Mouse (Mus musculus) liver, embryonic 14.5 days (tissue): ENCODE measurements around the gene Nfxl1. TPM values are rescaled to one million over a fixed set of nuclear protein-coding genes. Genes with fewer than 3 reads are reported as not detected.

Experiments used
- ATAC-seq: fragments of 200-750 bp; cut with Nextera tagmentation; 2 replicates; pipeline ENCODE4 v1.8.0; 2017; ENCODE audit warnings: moderate number of reproducible peaks, mild to moderate bottlenecking, moderate library complexity; ENCODE audit not compliant: insufficient read depth
- DNase-seq, 3 experiments: peaks; one replicate each; pipeline ENCODE4 v3.0.0-alpha.2; 2012 to 2013; ENCODE audit warnings: low read depth in 3 of 3, low spot score in 3 of 3
- H3K27ac ChIP-seq: fragments of 300-500 bp; sonication (generic); 2 replicates; pipeline ENCODE4 v1.5.1; 2014; ENCODE audit warnings: moderate library complexity, mild to moderate bottlenecking, control low read depth, inconsistent platforms
- H3K27me3 ChIP-seq: fragments of 300-500 bp; sonication (generic); 2 replicates; pipeline ENCODE4 v1.6.1; 2014; ENCODE audit warnings: mild to moderate bottlenecking, low read length, moderate library complexity; ENCODE audit not compliant: control insufficient read depth, insufficient read depth
- H3K36me3 ChIP-seq: fragments of 300-500 bp; sonication (generic); replicated peaks from 2 replicates; pipeline ENCODE4 v1.6.1; 2014; ENCODE audit warnings: low read depth; ENCODE audit not compliant: control insufficient read depth, insufficient read depth
- H3K4me1 ChIP-seq, 2 experiments: fragments of 200-500 bp in 1 of 2; fragments of 300-500 bp in 1 of 2; sonication (generic) in 1 of 2; replicated peaks; 2 replicates each; pipeline ENCODE4 v1.6.1; 2012 to 2014; ENCODE audit warnings: antibody characterized with exemption in 1 of 2, inconsistent platforms in 1 of 2, low read length in 1 of 2; ENCODE audit not compliant: control insufficient read depth in 2 of 2, insufficient read depth in 2 of 2
- H3K4me2 ChIP-seq: fragments of 300-500 bp; sonication (generic); 2 replicates; pipeline ENCODE4 v1.6.1; 2014; ENCODE audit warnings: low read depth, mild to moderate bottlenecking, control low read depth, moderate library complexity
- H3K4me3 ChIP-seq, 2 experiments: fragments of 200-500 bp in 1 of 2; fragments of 300-500 bp in 1 of 2; sonication (generic) in 1 of 2; 2 replicates each; pipeline ENCODE4 v1.5.1; 2012 to 2014; ENCODE audit warnings: low read depth in 2 of 2, low read length in 2 of 2, mild to moderate bottlenecking in 2 of 2, control low read depth in 1 of 2, inconsistent platforms in 1 of 2, moderate library complexity in 1 of 2; ENCODE audit not compliant: insufficient read depth in 1 of 2
- H3K9ac ChIP-seq: fragments of 300-500 bp; sonication (generic); replicated peaks from 2 replicates; pipeline ENCODE4 v1.6.1; 2014; ENCODE audit warnings: mild to moderate bottlenecking, control low read depth, moderate library complexity
- H3K9me3 ChIP-seq: fragments of 300-500 bp; sonication (generic); 2 replicates; pipeline ENCODE4 v1.6.1; 2016; ENCODE audit warnings: low read length, mixed read lengths; ENCODE audit not compliant: control insufficient read depth
- CTCF ChIP-seq: IDR thresholded peaks from 2 replicates; pipeline ENCODE4 v1.5.1; 2016; ENCODE audit warnings: antibody characterized with exemption, low read depth, control low read depth
- EP300 ChIP-seq: IDR thresholded peaks from 2 replicates; pipeline ENCODE4 v1.6.1; 2016; ENCODE audit warnings: antibody characterized with exemption, low read depth
- WGBS: fragments of 180-500 bp; shearing (Covaris S2); extraction: QIAGEN DNeasy Blood & Tissue Kit; methylation state at CpG from one replicate; pipeline ENCODE4 v1.1.7; 2014; ENCODE audit not compliant: insufficient replicate concordance; 5-methylcytosine and 5-hydroxymethylcytosine counted together
- polyA plus RNA-seq, 2 experiments: library from polyadenylated mRNA; depleted of rRNA in 1 of 2; stranded (reverse) in 1 of 2; unstranded in 1 of 2; fragments of >200 nt; fragmentation: Nextera tagmentation in 1 of 2; extraction: Ambion mirVana in 1 of 2; gene quantifications; 2 replicates each; pipeline versions ENCODE4 v1.2.1 to v1.2.3; 2012 to 2014

The Nfxl1 gene
- polyA plus RNA-seq, 2 experiments = 6.8 to 7.0 TPM

DNA sequence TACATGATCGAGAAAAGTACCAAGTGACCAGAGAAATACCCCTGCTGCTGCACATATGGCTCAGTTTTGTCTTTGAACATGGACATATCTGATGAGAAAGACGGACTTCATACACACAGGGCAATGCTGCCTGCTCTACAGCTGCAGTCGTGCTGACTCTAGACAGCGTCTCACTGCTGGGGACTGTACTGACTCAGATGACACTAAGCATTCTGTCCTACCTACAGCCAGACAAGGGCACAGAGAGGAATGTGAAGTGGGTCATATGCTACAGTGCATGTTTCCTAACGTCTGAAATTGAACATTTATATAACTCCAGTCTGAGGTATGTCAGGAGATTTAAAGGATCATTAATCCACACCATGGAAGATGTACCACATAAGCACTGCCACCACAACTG, 45.7 kb downstream of the Nfxl1 start:
- H3K27ac ChIP-seq = no peak overlapping the region
- no peaks in the 10 kb centered on the region for H3K4me1 ChIP-seq
- no peaks in the 10 kb centered on the region for H3K9me3 ChIP-seq
- 78% methylated on average over 5 of the region's 5 CpGs for WGBS
- no peak overlapping the region for H3K4me3 ChIP-seq
- ATAC-seq (no peak), DNase-seq (no peak)
- H3K36me3 ChIP-seq = peaks cover 9% of the 10 kb centered on the region; the same call in 1 of the 2 replicates
- no peak overlapping the region for H3K4me2 ChIP-seq
- H3K27me3 ChIP-seq = no peaks in the 10 kb centered on the region
- H3K9ac ChIP-seq = no peak overlapping the region
- TF ChIP-seq CTCF = no peak
- TF ChIP-seq EP300 = no peak

DNA sequence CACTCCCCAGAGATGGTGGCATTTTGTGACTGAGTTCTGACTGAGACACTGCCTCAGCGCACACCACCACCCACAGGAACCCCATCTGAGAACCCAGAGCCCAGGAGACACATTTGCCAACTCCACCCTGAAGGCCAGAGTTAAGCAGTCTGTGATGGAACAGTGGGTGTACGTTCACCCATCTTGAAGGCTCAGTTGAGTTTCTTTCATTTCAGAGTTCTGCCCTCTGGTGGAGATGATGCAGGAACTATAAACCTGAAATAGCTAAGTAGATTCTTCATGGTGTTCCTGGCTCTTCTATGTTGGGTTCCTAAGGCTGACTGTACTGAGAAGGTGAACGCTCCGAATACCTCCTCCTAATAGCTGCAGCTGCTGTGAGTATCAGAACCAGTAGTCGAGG, 53.7 kb downstream of the Nfxl1 start:
- no peaks in the 10 kb centered on the region for H3K9me3 ChIP-seq

DNA sequence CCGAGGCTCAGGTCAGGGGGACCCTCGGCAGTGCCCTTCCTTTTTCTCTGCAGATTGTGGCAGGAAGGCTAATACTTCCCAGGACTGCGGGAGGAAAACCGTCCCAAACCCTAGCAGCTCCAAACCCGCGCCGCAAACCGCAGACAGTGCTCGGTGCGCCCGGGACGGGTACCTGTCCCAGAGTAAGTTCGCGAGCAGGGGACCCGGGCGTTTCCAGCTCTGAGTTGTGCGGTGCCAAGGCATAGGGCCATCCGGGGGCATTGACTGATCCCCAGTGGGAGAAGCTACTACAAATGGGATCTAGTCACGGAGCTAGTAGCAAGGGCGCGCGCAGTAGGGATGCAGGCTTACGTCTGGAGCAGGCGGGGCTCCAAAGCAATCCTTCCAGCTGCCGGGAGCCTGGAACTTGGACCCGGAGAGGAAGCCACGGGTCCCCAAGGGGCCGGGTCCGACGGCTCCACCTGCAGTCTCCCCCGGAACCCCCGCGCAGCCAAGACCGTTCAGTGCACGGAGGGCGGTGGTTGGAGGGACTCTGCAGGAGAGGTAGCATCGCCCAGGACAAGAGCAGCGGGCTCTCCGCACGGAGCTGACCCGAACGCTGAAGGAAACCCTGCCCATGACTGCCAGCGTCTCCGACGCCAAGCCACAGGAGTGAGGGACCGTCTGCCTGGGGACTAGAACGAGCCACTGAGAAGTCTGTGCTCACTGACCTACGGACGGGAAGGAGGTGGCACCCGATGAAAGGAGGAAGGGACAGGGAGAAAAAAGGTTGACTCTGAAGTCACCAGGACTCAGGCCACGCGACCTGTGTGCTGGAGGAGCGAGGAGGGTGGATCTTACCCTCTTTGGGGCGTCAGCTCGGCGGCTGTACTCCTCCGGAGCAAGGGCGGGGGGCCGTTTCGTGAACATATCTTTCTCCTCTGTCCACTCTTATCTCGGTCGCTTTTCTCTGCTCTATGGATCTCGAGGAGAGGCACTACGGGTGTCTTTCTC, 55.7 kb downstream of the Nfxl1 start, which contains the start of gene Corin:
TSS of gene Corin (minus strand) at position 943 of the 993 bp plus-strand sequence.
- H3K9me3 ChIP-seq = no peaks in the 10 kb centered on the region
- H3K36me3 ChIP-seq = no peaks in the 10 kb centered on the region
- TF ChIP-seq EP300 (no peak), CTCF (no peak)
- WGBS = 2% methylated on average over 64 of the region's 64 CpGs
- H3K27ac ChIP-seq = no peak within 1 kb of the TSS
- H3K4me1 ChIP-seq = no peaks in the 10 kb centered on the region
- DNase-seq = no peak
- no peak within 1 kb of the TSS for H3K9ac ChIP-seq
- ATAC-seq = no peak
- peak within 1 kb of the TSS in 1 of 2 experiments; percentile 10; a peak in 1 of 4 replicates for H3K4me3 ChIP-seq
- H3K4me2 ChIP-seq = peak within 1 kb of the TSS; percentile 40
- peaks cover 19% of the 10 kb centered on the region for H3K27me3 ChIP-seq

More for the DNA sequence above, 53.7 kb downstream of the Nfxl1 start:
- no peak for DNase-seq
- H3K27ac ChIP-seq = no peak overlapping the region
- no peak overlapping the region for H3K4me3 ChIP-seq
- 60% methylated on average over 5 of the region's 5 CpGs for WGBS
- H3K9ac ChIP-seq = no peak overlapping the region
- ATAC-seq = no peak
- no peaks in the 10 kb centered on the region for H3K4me1 ChIP-seq
- peaks cover 19% of the 10 kb centered on the region for H3K27me3 ChIP-seq
- no peaks in the 10 kb centered on the region for H3K36me3 ChIP-seq
- TF ChIP-seq EP300 (no peak), CTCF (peak; percentile 25)
- no peak overlapping the region for H3K4me2 ChIP-seq

DNA sequence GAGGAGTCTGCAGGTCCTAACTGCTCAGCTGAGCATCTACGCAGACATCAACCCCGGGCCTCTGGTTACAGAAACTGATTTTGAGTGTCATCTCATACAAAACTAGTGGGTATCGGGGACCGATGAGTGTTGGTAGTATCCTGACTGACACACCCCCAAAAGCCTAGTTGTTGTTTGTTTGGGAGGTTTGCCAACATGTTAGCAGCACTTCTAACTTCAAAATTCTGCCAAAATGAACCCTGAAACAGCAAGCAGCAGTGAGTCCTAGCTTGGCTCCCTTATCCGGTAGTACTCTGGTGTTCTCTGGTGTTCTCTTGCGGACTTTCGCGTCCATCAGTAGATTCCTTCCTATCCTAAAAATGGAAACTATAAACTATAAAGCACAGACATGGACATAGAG, 56.7 kb downstream of the Nfxl1 start:
- H3K9me3 ChIP-seq = no peaks in the 10 kb centered on the region
- H3K4me1 ChIP-seq = no peaks in the 10 kb centered on the region
- H3K36me3 ChIP-seq = no peaks in the 10 kb centered on the region
- no peak overlapping the region for H3K27ac ChIP-seq
- H3K9ac ChIP-seq = no peak overlapping the region
- peaks cover 19% of the 10 kb centered on the region for H3K27me3 ChIP-seq
- DNase-seq (no peak), ATAC-seq (no peak)
- WGBS = 69% methylated on average over 8 of the region's 8 CpGs
- no peak overlapping the region for H3K4me2 ChIP-seq
- H3K4me3 ChIP-seq = no peak overlapping the region
- TF ChIP-seq EP300 (no peak), CTCF (no peak)

DNA sequence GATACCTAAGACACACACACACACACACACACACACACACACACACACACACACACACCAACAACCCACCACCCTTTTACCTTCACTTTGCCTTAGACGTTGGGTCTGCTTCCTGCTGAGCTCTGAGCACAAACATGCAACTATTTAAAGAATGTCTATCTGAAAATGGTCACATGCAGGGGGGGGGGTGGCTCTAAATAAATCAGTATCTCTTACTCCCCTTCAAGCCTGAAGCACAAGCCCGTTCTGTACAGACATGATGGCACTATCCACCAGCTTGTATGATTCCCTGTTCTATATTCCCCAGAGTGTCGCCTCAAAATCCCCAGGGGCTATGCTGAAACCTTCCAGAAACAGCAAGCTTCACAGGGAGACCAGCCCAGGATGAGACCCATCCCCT, 57.7 kb downstream of the Nfxl1 start:
- DNase-seq (no peak), ATAC-seq (no peak)
- peaks cover 19% of the 10 kb centered on the region for H3K27me3 ChIP-seq
- no peak overlapping the region for H3K9ac ChIP-seq
- H3K27ac ChIP-seq = no peak overlapping the region
- no peaks in the 10 kb centered on the region for H3K36me3 ChIP-seq
- H3K4me2 ChIP-seq = no peak overlapping the region
- no peaks in the 10 kb centered on the region for H3K4me1 ChIP-seq
- TF ChIP-seq CTCF (no peak), EP300 (no peak)
- H3K9me3 ChIP-seq = no peaks in the 10 kb centered on the region
- 37% methylated on average over 3 of the region's 3 CpGs for WGBS
- no peak overlapping the region for H3K4me3 ChIP-seq
